Comparison of ENCODE assay signal across 8 mouse cellular contexts in the genomic region with DNA sequence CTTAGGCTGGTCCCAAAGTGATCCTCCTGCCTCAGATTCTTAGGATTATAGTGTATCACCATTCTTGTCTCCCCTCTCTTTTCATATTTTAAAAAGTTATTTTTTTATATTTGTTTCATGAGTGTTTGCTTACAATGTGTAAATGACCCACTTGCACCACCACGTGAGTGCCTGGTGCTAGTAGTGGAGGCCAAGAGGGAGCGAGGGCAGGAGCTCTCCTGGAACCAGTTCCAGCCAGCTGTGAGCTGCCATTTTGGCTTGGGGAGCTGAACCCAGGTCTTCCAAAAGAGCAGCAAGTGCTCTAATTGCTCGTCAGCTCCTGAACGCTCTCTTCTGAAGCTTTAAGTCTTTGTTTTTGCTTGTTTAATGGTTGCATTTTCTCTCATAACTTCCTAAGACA. TPM values are rescaled to one million over a fixed set of nuclear protein-coding genes. Genes with fewer than 3 reads are reported as not detected.
DNase-seq lines count a peak whose midpoint lies in the region; ATAC-seq and TF ChIP-seq lines count a peak whose summit lies in the region.

No protein-coding gene starts in this region.

- H3K4me1 ChIP-seq in forebrain, embryonic 13.5 days, result peaks cover 29% of the 10 kb centered on the region
- peaks cover 21% of the 10 kb centered on the region for H3K4me1 ChIP-seq in midbrain, embryonic 16.5 days (ENCODE audit: control insufficient read depth, insufficient read depth, low read length)

- ATAC-seq in forebrain, embryonic 13.5 days, result no peak
- ATAC-seq in midbrain, embryonic 16.5 days, result no peak

- peak overlapping the region; percentile 93 for H3K4me3 ChIP-seq in left cerebral cortex, adult 2 months
- peak overlapping the region; percentile 96 for H3K4me3 ChIP-seq in forebrain, embryonic 13.5 days
- no peak overlapping the region for H3K4me3 ChIP-seq in midbrain, embryonic 16.5 days (ENCODE audit: low read depth, low read length)

- no peak overlapping the region for H3K27ac ChIP-seq in left cerebral cortex, adult 2 months
- no peak overlapping the region for H3K27ac ChIP-seq in forebrain, embryonic 13.5 days
- no peak overlapping the region for H3K27ac ChIP-seq in midbrain, embryonic 16.5 days (ENCODE audit: low read length)

- TF ChIP-seq CTCF in left cerebral cortex, adult 2 months (IDR thresholded peaks at IDR 0.05), result no peak

- H3K9me3 ChIP-seq in forebrain, embryonic 13.5 days (replicated peaks), result no peaks in the 10 kb centered on the region
- no peaks in the 10 kb centered on the region for H3K9me3 ChIP-seq in midbrain, embryonic 16.5 days (replicated peaks; ENCODE audit: control insufficient read depth, low read length, poor library complexity, severe bottlenecking)

- intact Hi-C loops in left cerebral cortex, adult 2 months (cut with DNase I), result no loop called here

- H3K36me3 ChIP-seq in forebrain, embryonic 13.5 days (ENCODE audit: poor library complexity, severe bottlenecking), result peaks cover 5% of the 10 kb centered on the region
- H3K36me3 ChIP-seq in midbrain, embryonic 16.5 days (ENCODE audit: control insufficient read depth, insufficient read depth, low read length), result no peaks in the 10 kb centered on the region

- DNase-seq in left cerebral cortex, adult 2 months (ENCODE audit: extremely low spot score in 1 of 2, low spot score in 2 of 2), result no peak
- DNase-seq in left cerebral cortex, adult 9 months (ENCODE audit: low spot score in 2 of 2), result no peak
- peak; percentile 64 to 69 for DNase-seq in kidney, postnatal 36 days
- no peak for DNase-seq in yolk sac, embryonic 10.5 days (ENCODE audit: low spot score)
- DNase-seq in gastrocnemius, adult 8-10 months (ENCODE audit: low spot score in 2 of 2), result no peak
- no peak for DNase-seq in thymus, postnatal 10 days (ENCODE audit: low spot score in 2 of 2)

- H3K4me2 ChIP-seq in forebrain, embryonic 13.5 days, result peak overlapping the region; percentile 75
- H3K4me2 ChIP-seq in midbrain, embryonic 16.5 days (ENCODE audit: low read length), result peak overlapping the region; percentile 75

- WGBS in forebrain, embryonic 13.5 days, result 48% methylated on average over 4 of the region's 4 CpGs
- WGBS in midbrain, embryonic 16.5 days, result 63% methylated on average over 4 of the region's 4 CpGs

- H3K27me3 ChIP-seq in forebrain, embryonic 13.5 days, result no peaks in the 10 kb centered on the region
- no peaks in the 10 kb centered on the region for H3K27me3 ChIP-seq in midbrain, embryonic 16.5 days (ENCODE audit: control insufficient read depth, insufficient read depth, low read depth, low read length)

- H3K9ac ChIP-seq in forebrain, embryonic 13.5 days, result peak overlapping the region; percentile 98; the same call in 1 of the 2 replicates
- H3K9ac ChIP-seq in midbrain, embryonic 16.5 days (ENCODE audit: low read depth, low read length), result no peak overlapping the region

RNA-seq across cellular contexts. Expression of a gene that starts 3.6 kb away (rescaled TPM):
- total RNA-seq in left cerebral cortex, adult 2 months (2021), result 100 to 1,000 TPM; 148 to 163 TPM
- polyA plus RNA-seq in forebrain, embryonic 13.5 days (2015; fragmentation: Nextera tagmentation; extraction: Ambion mirVana), result 88.8 and 90.4 TPM in 2 replicates
- polyA plus RNA-seq in midbrain, embryonic 16.5 days (2015; fragmentation: Nextera tagmentation; extraction: Ambion mirVana), result 74.1 and 79.2 TPM in 2 replicates
- 100 to 1,000 TPM; 165 to 198 (median 183) TPM for total RNA-seq in gastrocnemius, adult 8-10 months (2022)

Comparison
In these comparisons a context has a peak if more than half of its experiments do, and no peak if none do; other contexts are left out.
1. DNase-seq: peak in kidney, postnatal 36 days (2 of 2); none in left cerebral cortex, adult 2 months (0 of 2), left cerebral cortex, adult 9 months (0 of 2), yolk sac, embryonic 10.5 days (single experiment), gastrocnemius, adult 8-10 months (0 of 2) and thymus, postnatal 10 days (0 of 2).